Comparison of ENCODE assay signal across 21 mouse cellular contexts in genomic region chr7:130662869-130663268, GRCm38 (mm10).
A peak's percentile ranks its signal among the peaks of the same experiment; 100 is the strongest.
DNase-seq lines count a peak whose midpoint lies in the region; ATAC-seq lines count a peak whose summit lies in the region.
"Had no signal": no experiment of that assay in that cellular context is flagged by ENCODE, and none has a peak within 500 bp of the region (broad histone marks: within the 10 kb centered on the region; RNA-seq: fewer than 3 reads in every experiment).

No protein-coding gene starts in this region.

- peaks cover 33% of the 10 kb centered on the region for H3K36me3 ChIP-seq in hindbrain, embryonic 10.5 days
- no peaks in the 10 kb centered on the region for H3K36me3 ChIP-seq in hindbrain, embryonic 11.5 days (ENCODE audit: control insufficient read depth, insufficient read depth, low read length)
- H3K36me3 ChIP-seq in limb, embryonic 15.5 days: peaks cover 24% of the 10 kb centered on the region

- peak overlapping the region; percentile 74 for H3K27ac ChIP-seq in hindbrain, embryonic 10.5 days
- no peak overlapping the region for H3K27ac ChIP-seq in hindbrain, embryonic 11.5 days (ENCODE audit: low read depth, low read length)
- H3K27ac ChIP-seq in limb, embryonic 15.5 days: no peak overlapping the region
- H3K27ac ChIP-seq: embryonic facial prominence, embryonic 13.5 days; layer of hippocampus, adult 2 months; left cerebral cortex, adult 2 months; liver, embryonic 13.5 days; lung, embryonic 15.5 days; macrophage; neural tube, embryonic 12.5 days had no signal

- H3K9ac ChIP-seq in hindbrain, embryonic 11.5 days (ENCODE audit: low read depth, low read length): no peak overlapping the region
- H3K9ac ChIP-seq in limb, embryonic 15.5 days: no peak overlapping the region
- H3K9ac ChIP-seq: embryonic facial prominence, embryonic 13.5 days; liver, embryonic 13.5 days; lung, embryonic 15.5 days; neural tube, embryonic 12.5 days had no signal

- DNase-seq in heart, adult 11 months: peak; percentile 92
- no peak for DNase-seq in heart, adult 18-20 months
- DNase-seq in hindbrain, embryonic 10.5 days (ENCODE audit: low spot score): no peak
- DNase-seq in hindbrain, embryonic 11.5 days (ENCODE audit: low spot score): no peak
- peak; percentile 34 for DNase-seq in ZHBTc4 (ENCODE audit: low read depth, low spot score)
- no peak for DNase-seq in layer of hippocampus, postnatal 14 days (ENCODE audit: low spot score in 2 of 2)
- DNase-seq: cerebellum, adult 8-10 months; kidney, adult 2 months; kidney, postnatal 14 days; left cerebral cortex, postnatal 4 days; liver, embryonic 13.5 days; thymus, postnatal 36 days had no signal

- H3K4me3 ChIP-seq in hindbrain, embryonic 10.5 days: no peak overlapping the region
- H3K4me3 ChIP-seq in hindbrain, embryonic 11.5 days (ENCODE audit: low read depth, low read length): no peak overlapping the region
- no peak overlapping the region for H3K4me3 ChIP-seq in limb, embryonic 15.5 days
- H3K4me3 ChIP-seq: embryonic facial prominence, embryonic 13.5 days; layer of hippocampus, adult 2 months; left cerebral cortex, adult 2 months; liver, embryonic 13.5 days; lung, embryonic 15.5 days; neural tube, embryonic 12.5 days had no signal

- peaks cover 26% of the 10 kb centered on the region for H3K4me1 ChIP-seq in hindbrain, embryonic 10.5 days (replicated peaks)
- 0 out of 2 replicates have a peak, but pooled peaks cover 5% of the 10 kb centered on the region for H3K4me1 ChIP-seq in hindbrain, embryonic 11.5 days (replicated peaks; ENCODE audit: control insufficient read depth, insufficient read depth, low read length)
- 0 out of 2 replicates have a peak, but pooled peaks cover under 1% of the 10 kb centered on the region for H3K4me1 ChIP-seq in limb, embryonic 15.5 days
- H3K4me1 ChIP-seq: embryonic facial prominence, embryonic 13.5 days; liver, embryonic 13.5 days had no signal

- no peaks in the 10 kb centered on the region for H3K27me3 ChIP-seq in hindbrain, embryonic 10.5 days (ENCODE audit: insufficient read depth, poor library complexity, severe bottlenecking)
- no peaks in the 10 kb centered on the region for H3K27me3 ChIP-seq in hindbrain, embryonic 11.5 days (ENCODE audit: control insufficient read depth, insufficient read depth, low read length)
- no peaks in the 10 kb centered on the region for H3K27me3 ChIP-seq in limb, embryonic 15.5 days
- H3K27me3 ChIP-seq: embryonic facial prominence, embryonic 13.5 days; liver, embryonic 13.5 days; lung, embryonic 15.5 days; neural tube, embryonic 12.5 days had no signal

- peaks cover 21% of the 10 kb centered on the region for H3K9me3 ChIP-seq in hindbrain, embryonic 10.5 days
- no peaks in the 10 kb centered on the region for H3K9me3 ChIP-seq in hindbrain, embryonic 11.5 days (ENCODE audit: control insufficient read depth, low read length)
- no peaks in the 10 kb centered on the region; the same call in 1 of the 2 replicates for H3K9me3 ChIP-seq in limb, embryonic 15.5 days
- H3K9me3 ChIP-seq: liver, embryonic 13.5 days; lung, embryonic 15.5 days had no signal

- no peak for ATAC-seq in hindbrain, embryonic 11.5 days (ENCODE audit: low FRiP score)
- ATAC-seq in limb, embryonic 15.5 days (ENCODE audit: insufficient number of reproducible peaks, low FRiP score, low TSS enrichment, low read depth): peak; percentile 65; the same call in 1 of the 2 replicates
- ATAC-seq: forebrain, embryonic 16.5 days had no signal

- 77% methylated on average over 4 of the region's 4 CpGs for WGBS in hindbrain, embryonic 10.5 days
- WGBS in hindbrain, embryonic 11.5 days: 67% methylated on average over 4 of the region's 4 CpGs
- WGBS in limb, embryonic 15.5 days: 54% methylated on average over 4 of the region's 4 CpGs

- no peak overlapping the region for H3K4me2 ChIP-seq in hindbrain, embryonic 11.5 days (replicated peaks; ENCODE audit: low read depth, low read length)
- no peak overlapping the region for H3K4me2 ChIP-seq in limb, embryonic 15.5 days
- H3K4me2 ChIP-seq: embryonic facial prominence, embryonic 13.5 days; liver, embryonic 13.5 days; lung, embryonic 15.5 days; midbrain, embryonic 11.5 days; neural tube, embryonic 12.5 days had no signal

Comparison
In these comparisons a context has a peak if more than half of its experiments do, and no peak if none do; other contexts are left out.
1. DNase-seq: peak in heart, adult 11 months (single experiment) and ZHBTc4 (single experiment); none in heart, adult 18-20 months (0 of 2), hindbrain, embryonic 10.5 days (single experiment), hindbrain, embryonic 11.5 days (single experiment) and layer of hippocampus, postnatal 14 days (0 of 2).